Mouse (Mus musculus): Measurements from ENCODE around the gene Gm8127. TPM values are rescaled to one million over a fixed set of nuclear protein-coding genes. Genes with fewer than 3 reads are reported as not detected.
A peak's percentile ranks its signal among the peaks of the same experiment; 100 is the strongest.
"Not testable (repeated sequence)": the region's sequence is repeated elsewhere in the genome, so short reads cannot be mapped to it uniquely, and the experiment has no call there.

Gm8127 gene
- not detected in 2 replicates for polyA plus RNA-seq (2014; fragmentation: Nextera tagmentation; extraction: Ambion mirVana)

GRCm38 (mm10) chr14:43293503-43293902 is at the start of gene Gm8127:
Gm8127 (minus strand) TSS chr14:43293832.
- not testable (repeated sequence) for H3K9ac ChIP-seq (ENCODE audit: low read length); ATAC-seq (replicated peaks; ENCODE audit: low FRiP score, low TSS enrichment, low read depth); H3K4me2 ChIP-seq (ENCODE audit: low read length); H3K4me3 ChIP-seq (ENCODE audit: low read depth, low read length); H3K27ac ChIP-seq (ENCODE audit: low read depth); H3K36me3 ChIP-seq (ENCODE audit: control insufficient read depth, insufficient read depth, low read length); H3K27me3 ChIP-seq (replicated peaks; ENCODE audit: control insufficient read depth, insufficient read depth, low read length); DNase-seq (ENCODE audit: low spot score); H3K4me1 ChIP-seq (replicated peaks; ENCODE audit: control insufficient read depth, insufficient read depth, low read length); H3K9me3 ChIP-seq (ENCODE audit: control insufficient read depth, low read length)
- WGBS, result 82% methylated on average over 3 of the region's 3 CpGs

- WGBS, result 64% methylated on average over 1 of the region's 1 CpGs
- H3K4me2 ChIP-seq (ENCODE audit: low read length); H3K9me3 ChIP-seq (ENCODE audit: control insufficient read depth, low read length); H3K4me1 ChIP-seq (replicated peaks; ENCODE audit: control insufficient read depth, insufficient read depth, low read length); H3K27me3 ChIP-seq (replicated peaks; ENCODE audit: control insufficient read depth, insufficient read depth, low read length); DNase-seq (ENCODE audit: low spot score); ATAC-seq (replicated peaks; ENCODE audit: low FRiP score, low TSS enrichment, low read depth); H3K27ac ChIP-seq (ENCODE audit: low read depth); H3K4me3 ChIP-seq (ENCODE audit: low read depth, low read length); H3K9ac ChIP-seq (ENCODE audit: low read length); H3K36me3 ChIP-seq (ENCODE audit: control insufficient read depth, insufficient read depth, low read length): not testable (repeated sequence)
Measured at GRCm38 (mm10) chr14:43337646-43338045, 44.0 kb upstream of the Gm8127 start.

GRCm38 (mm10) chr14:43331362-43331880 is 37.8 kb upstream of the Gm8127 start:
- peak; percentile 15 for DNase-seq (ENCODE audit: low spot score)
- H3K4me1 ChIP-seq (replicated peaks; ENCODE audit: control insufficient read depth, insufficient read depth, low read length); H3K4me3 ChIP-seq (ENCODE audit: low read depth, low read length); ATAC-seq (replicated peaks; ENCODE audit: low FRiP score, low TSS enrichment, low read depth); H3K9ac ChIP-seq (ENCODE audit: low read length); H3K4me2 ChIP-seq (ENCODE audit: low read length); H3K9me3 ChIP-seq (ENCODE audit: control insufficient read depth, low read length); H3K27ac ChIP-seq (ENCODE audit: low read depth); H3K27me3 ChIP-seq (replicated peaks; ENCODE audit: control insufficient read depth, insufficient read depth, low read length); H3K36me3 ChIP-seq (ENCODE audit: control insufficient read depth, insufficient read depth, low read length): not testable (repeated sequence)
- 92% methylated on average over 9 of the region's 11 CpGs for WGBS

GRCm38 (mm10) chr14:43328603-43329002 is 35.0 kb upstream of the Gm8127 start:
- ATAC-seq (replicated peaks; ENCODE audit: low FRiP score, low TSS enrichment, low read depth); H3K4me3 ChIP-seq (ENCODE audit: low read depth, low read length); H3K4me1 ChIP-seq (replicated peaks; ENCODE audit: control insufficient read depth, insufficient read depth, low read length); H3K36me3 ChIP-seq (ENCODE audit: control insufficient read depth, insufficient read depth, low read length); H3K27me3 ChIP-seq (replicated peaks; ENCODE audit: control insufficient read depth, insufficient read depth, low read length); H3K9ac ChIP-seq (ENCODE audit: low read length); H3K4me2 ChIP-seq (ENCODE audit: low read length); H3K27ac ChIP-seq (ENCODE audit: low read depth); DNase-seq (ENCODE audit: low spot score); H3K9me3 ChIP-seq (ENCODE audit: control insufficient read depth, low read length): not testable (repeated sequence)
- WGBS, result 81% methylated on average over 2 of the region's 2 CpGs

GRCm38 (mm10) chr14:43319516-43319915 is 25.9 kb upstream of the Gm8127 start:
- H3K27me3 ChIP-seq (replicated peaks; ENCODE audit: control insufficient read depth, insufficient read depth, low read length); H3K36me3 ChIP-seq (ENCODE audit: control insufficient read depth, insufficient read depth, low read length); DNase-seq (ENCODE audit: low spot score); H3K4me2 ChIP-seq (ENCODE audit: low read length); H3K9me3 ChIP-seq (ENCODE audit: control insufficient read depth, low read length); H3K4me1 ChIP-seq (replicated peaks; ENCODE audit: control insufficient read depth, insufficient read depth, low read length); H3K9ac ChIP-seq (ENCODE audit: low read length); H3K4me3 ChIP-seq (ENCODE audit: low read depth, low read length); H3K27ac ChIP-seq (ENCODE audit: low read depth); ATAC-seq (replicated peaks; ENCODE audit: low FRiP score, low TSS enrichment, low read depth): not testable (repeated sequence)

GRCm38 (mm10) chr14:43278681-43279080 is 15.0 kb downstream of the Gm8127 start:
- H3K27ac ChIP-seq (ENCODE audit: low read depth); H3K27me3 ChIP-seq (replicated peaks; ENCODE audit: control insufficient read depth, insufficient read depth, low read length); H3K4me3 ChIP-seq (ENCODE audit: low read depth, low read length); H3K9ac ChIP-seq (ENCODE audit: low read length); H3K36me3 ChIP-seq (ENCODE audit: control insufficient read depth, insufficient read depth, low read length); H3K9me3 ChIP-seq (ENCODE audit: control insufficient read depth, low read length); ATAC-seq (replicated peaks; ENCODE audit: low FRiP score, low TSS enrichment, low read depth); DNase-seq (ENCODE audit: low spot score); H3K4me2 ChIP-seq (ENCODE audit: low read length); H3K4me1 ChIP-seq (replicated peaks; ENCODE audit: control insufficient read depth, insufficient read depth, low read length): not testable (repeated sequence)
- WGBS, result 87% methylated on average over 3 of the region's 3 CpGs

- not testable (repeated sequence) for H3K4me2 ChIP-seq (ENCODE audit: low read length); H3K9me3 ChIP-seq (ENCODE audit: control insufficient read depth, low read length); H3K36me3 ChIP-seq (ENCODE audit: control insufficient read depth, insufficient read depth, low read length); ATAC-seq (replicated peaks; ENCODE audit: low FRiP score, low TSS enrichment, low read depth); H3K27me3 ChIP-seq (replicated peaks; ENCODE audit: control insufficient read depth, insufficient read depth, low read length); H3K4me1 ChIP-seq (replicated peaks; ENCODE audit: control insufficient read depth, insufficient read depth, low read length); H3K9ac ChIP-seq (ENCODE audit: low read length); H3K27ac ChIP-seq (ENCODE audit: low read depth); H3K4me3 ChIP-seq (ENCODE audit: low read depth, low read length); DNase-seq (ENCODE audit: low spot score)
- WGBS, result 54% methylated on average over 4 of the region's 4 CpGs
Measured at GRCm38 (mm10) chr14:43278146-43278545, 15.5 kb downstream of the Gm8127 start.

- not testable (repeated sequence) for H3K4me3 ChIP-seq (ENCODE audit: low read depth, low read length); H3K9ac ChIP-seq (ENCODE audit: low read length); H3K9me3 ChIP-seq (ENCODE audit: control insufficient read depth, low read length); H3K36me3 ChIP-seq (ENCODE audit: control insufficient read depth, insufficient read depth, low read length); ATAC-seq (replicated peaks; ENCODE audit: low FRiP score, low TSS enrichment, low read depth); H3K4me1 ChIP-seq (replicated peaks; ENCODE audit: control insufficient read depth, insufficient read depth, low read length); H3K27me3 ChIP-seq (replicated peaks; ENCODE audit: control insufficient read depth, insufficient read depth, low read length); H3K27ac ChIP-seq (ENCODE audit: low read depth); DNase-seq (ENCODE audit: low spot score); H3K4me2 ChIP-seq (ENCODE audit: low read length)
- WGBS, result 68% methylated on average over 2 of the region's 2 CpGs
Measured at GRCm38 (mm10) chr14:43277468-43277867, 16.2 kb downstream of the Gm8127 start.

GRCm38 (mm10) chr14:43275752-43276151 is 17.9 kb downstream of the Gm8127 start:
- not testable (repeated sequence) for ATAC-seq (replicated peaks; ENCODE audit: low FRiP score, low TSS enrichment, low read depth)

More at GRCm38 (mm10) chr14:43275752-43276151, 17.9 kb downstream of the Gm8127 start:
- H3K27me3 ChIP-seq (replicated peaks; ENCODE audit: control insufficient read depth, insufficient read depth, low read length); H3K4me1 ChIP-seq (replicated peaks; ENCODE audit: control insufficient read depth, insufficient read depth, low read length); H3K9ac ChIP-seq (ENCODE audit: low read length); DNase-seq (ENCODE audit: low spot score); H3K27ac ChIP-seq (ENCODE audit: low read depth); H3K9me3 ChIP-seq (ENCODE audit: control insufficient read depth, low read length); H3K36me3 ChIP-seq (ENCODE audit: control insufficient read depth, insufficient read depth, low read length); H3K4me3 ChIP-seq (ENCODE audit: low read depth, low read length); H3K4me2 ChIP-seq (ENCODE audit: low read length): not testable (repeated sequence)
- WGBS, result 88% methylated on average over 1 of the region's 1 CpGs

All from intestine, embryonic 14.5 days (tissue).